Comparison of ENCODE assay signal across 7 mouse cellular contexts in the genomic region with DNA sequence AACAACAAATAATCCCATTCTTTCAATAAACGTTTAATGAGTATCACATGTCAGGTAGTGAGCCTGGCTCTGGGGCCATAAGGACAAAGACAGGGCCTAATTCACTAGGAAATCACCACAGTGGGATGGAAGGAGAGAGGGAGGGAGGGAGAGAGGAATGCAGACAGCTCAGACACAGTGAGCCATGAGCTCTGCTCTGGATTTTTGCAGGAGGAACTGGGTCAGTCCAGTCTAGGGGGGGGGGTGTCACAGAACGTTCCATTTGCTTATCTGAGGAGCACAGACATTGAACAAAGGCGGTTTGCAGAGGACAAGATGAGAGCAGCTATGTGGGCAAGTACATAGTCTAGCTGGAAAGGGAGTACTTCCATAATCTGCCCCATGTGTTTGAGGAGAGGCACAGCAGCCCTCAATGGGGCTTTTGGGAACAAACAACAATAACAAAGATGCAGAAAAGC. TPM values are rescaled to one million over a fixed set of nuclear protein-coding genes. Genes with fewer than 3 reads are reported as not detected.
DNase-seq lines count a peak whose midpoint lies in the region; ATAC-seq and TF ChIP-seq lines count a peak whose summit lies in the region.

No protein-coding gene starts in this region.

- H3K27ac ChIP-seq in ES-E14 (ENCODE audit: insufficient read depth, low read depth, low read length, poor library complexity, severe bottlenecking): no peak overlapping the region
- H3K27ac ChIP-seq in limb, embryonic 10.5 days: peak overlapping the region; percentile 64; the same call in 1 of the 2 replicates
- H3K27ac ChIP-seq in neural tube, embryonic 15.5 days (replicated peaks): peak overlapping the region; percentile 60

- ATAC-seq in erythroid progenitor cell, adult 5-6 weeks (replicated peaks; ENCODE audit: low FRiP score, poor library complexity, severe bottlenecking): peak; percentile 56; the same call in 1 of the 2 replicates
- ATAC-seq in neural tube, embryonic 15.5 days (ENCODE audit: low FRiP score): peak; percentile 51

- H3K9ac ChIP-seq in ES-E14 (ENCODE audit: insufficient read depth, low read depth, low read length, poor library complexity, severe bottlenecking): no peak overlapping the region
- H3K9ac ChIP-seq in neural tube, embryonic 15.5 days (replicated peaks): no peak overlapping the region

- no peaks in the 10 kb centered on the region for H3K36me3 ChIP-seq in ES-E14 (ENCODE audit: control insufficient read depth, insufficient read depth, low read length, poor library complexity, severe bottlenecking)
- no peaks in the 10 kb centered on the region for H3K36me3 ChIP-seq in limb, embryonic 10.5 days
- no peaks in the 10 kb centered on the region for H3K36me3 ChIP-seq in neural tube, embryonic 15.5 days

- H3K27me3 ChIP-seq in limb, embryonic 10.5 days (ENCODE audit: low read depth, poor library complexity, severe bottlenecking): no peaks in the 10 kb centered on the region
- no peaks in the 10 kb centered on the region for H3K27me3 ChIP-seq in neural tube, embryonic 15.5 days (replicated peaks)

- DNase-seq in ES-E14 (ENCODE audit: low read depth, low spot score): peak; percentile 19
- peak; percentile 96 for DNase-seq in Muller cell, postnatal 12 days (ENCODE audit: inconsistent ontology term)
- peak; percentile 36 for DNase-seq in limb, embryonic 10.5 days (ENCODE audit: low spot score)
- DNase-seq in lung, adult 18-20 months: no peak
- no peak for DNase-seq in natural killer cell, adult 2 months (ENCODE audit: low spot score in 2 of 2)

- H3K4me3 ChIP-seq in ES-E14 (ENCODE audit: insufficient read depth in 1 of 2, low read depth in 1 of 2, low read length in 2 of 2, poor library complexity in 1 of 2, severe bottlenecking in 1 of 2): no peak overlapping the region
- H3K4me3 ChIP-seq in limb, embryonic 10.5 days: no peak overlapping the region
- H3K4me3 ChIP-seq in neural tube, embryonic 15.5 days (replicated peaks): no peak overlapping the region

- no peak overlapping the region for H3K4me2 ChIP-seq in neural tube, embryonic 15.5 days

- no peaks in the 10 kb centered on the region for H3K9me3 ChIP-seq in ES-E14 (ENCODE audit: control insufficient read depth, insufficient read depth, low read depth, low read length)
- H3K9me3 ChIP-seq in limb, embryonic 10.5 days (replicated peaks): no peaks in the 10 kb centered on the region
- H3K9me3 ChIP-seq in neural tube, embryonic 15.5 days (replicated peaks): no peaks in the 10 kb centered on the region

- 38% methylated on average over 3 of the region's 3 CpGs for whole genome bisulfite sequencing in limb, embryonic 10.5 days
- WGBS in neural tube, embryonic 15.5 days: 17% methylated on average over 3 of the region's 3 CpGs

- no peaks in the 10 kb centered on the region for H3K4me1 ChIP-seq in ES-E14 (ENCODE audit: control insufficient read depth in 2 of 2, insufficient read depth in 2 of 2, low read length in 2 of 2, poor library complexity in 1 of 2)
- H3K4me1 ChIP-seq in limb, embryonic 10.5 days: peaks cover 8% of the 10 kb centered on the region
- peaks cover 16% of the 10 kb centered on the region for H3K4me1 ChIP-seq in neural tube, embryonic 15.5 days

- in situ Hi-C loops in ES-E14 (cut with MboI; ENCODE audit: low sequenced_read_pairs in 2 of 2, unreplicated experiment in 2 of 2): no loop called here

TF ChIP-seq in ES-E14, 5 proteins besides CTCF, POLR2A, EP300 and RAD21:
- TF ChIP-seq CHD2 (IDR thresholded peaks at IDR 0.05; ENCODE audit: low read depth, low read length) (no peak), MAFK (IDR thresholded peaks at IDR 0.05; ENCODE audit: insufficient read depth, low read depth, low read length) (no peak), ZC3H11A (IDR thresholded peaks at IDR 0.05; ENCODE audit: borderline replicate concordance, low read depth, low read length) (no peak), HCFC1 (IDR thresholded peaks at IDR 0.05; ENCODE audit: borderline replicate concordance, insufficient read depth, low read length) (no peak), ZNF384 (IDR thresholded peaks at IDR 0.05; ENCODE audit: low read depth, low read length) (no peak)
TF ChIP-seq in ES-E14: peak in this region for 0.

RNA-seq across cellular contexts. Expression of a gene that starts 24.7 kb away (rescaled TPM):
- 1.9 and 2.4 TPM in 2 replicates for total RNA-seq in ES-E14 (2012; rRNA removed)
- total RNA-seq in erythroid progenitor cell, adult 5-6 weeks (2015; ENCODE audit: low replicate concordance): 39.0 and 93.7 TPM in 2 replicates
- total RNA-seq in erythroid progenitor cell, adult 5-6 weeks (2017; ENCODE audit: low replicate concordance): 14.2 and 16.3 TPM in 2 replicates
- polyA plus RNA-seq in limb, embryonic 10.5 days (2016; fragmentation: Nextera tagmentation; extraction: Ambion mirVana): 39.3 and 44.3 TPM in 2 replicates
- polyA plus RNA-seq in neural tube, embryonic 15.5 days (2015; fragmentation: Nextera tagmentation; extraction: Ambion mirVana): 52.0 and 55.4 TPM in 2 replicates

Comparison
In these comparisons a context has a peak if more than half of its experiments do, and no peak if none do; other contexts are left out.
1. DNase-seq: peak in ES-E14 (single experiment), Muller cell, postnatal 12 days (single experiment) and limb, embryonic 10.5 days (single experiment); none in lung, adult 18-20 months (0 of 2) and natural killer cell, adult 2 months (0 of 2).